Mouse (Mus musculus) kidney, adult 18-20 months (tissue): ENCODE results near the gene Ggta1.
A peak's percentile ranks its signal among the peaks of the same experiment; 100 is the strongest.
"Not testable (repeated sequence)": the region's sequence is repeated elsewhere in the genome, so short reads cannot be mapped to it uniquely, and the experiment has no call there.

Source experiments
- DNase-seq: peaks from one replicate; pipeline ENCODE4 v3.0.0; 2021

Gene Ggta1

DNA sequence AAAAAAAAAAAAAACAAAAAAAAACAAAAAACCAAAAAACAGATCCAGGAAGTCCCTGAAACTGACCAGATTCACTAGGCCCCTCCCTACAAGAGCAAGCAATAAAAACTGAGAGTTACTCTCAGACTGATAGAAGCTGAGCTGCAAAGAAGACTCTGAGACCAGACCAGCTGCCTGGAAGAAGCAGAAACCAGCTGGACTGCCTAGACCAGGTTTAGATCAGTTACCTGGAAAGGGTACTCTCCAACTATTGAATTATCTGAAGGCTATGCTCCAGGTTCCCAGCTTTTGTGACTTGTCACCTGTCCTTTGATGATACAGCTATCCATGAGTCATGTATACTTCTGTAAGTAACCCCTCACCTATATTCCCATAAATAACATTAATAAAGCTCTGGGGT lies 3.7 kb downstream of the Ggta1 start:
- no peak for DNase-seq

DNA sequence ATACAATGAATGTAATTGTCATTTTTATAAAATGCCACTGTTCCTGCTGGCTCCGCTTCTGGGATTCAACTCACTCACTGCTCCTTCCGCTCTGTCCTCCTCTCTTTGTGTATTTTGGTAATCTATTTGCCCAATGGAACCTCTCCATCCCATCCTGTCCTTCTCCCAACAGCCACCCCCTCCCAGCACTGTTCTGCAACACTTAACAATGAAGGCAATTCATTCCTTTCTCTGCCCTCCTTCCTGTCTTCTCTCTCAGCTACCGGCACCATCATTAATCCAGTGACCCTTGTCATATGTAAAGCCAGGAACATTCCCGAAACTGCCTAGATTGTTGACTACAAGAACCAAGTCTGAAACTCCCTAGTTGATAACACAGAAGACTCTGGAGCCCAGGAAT lies 4.6 kb downstream of the Ggta1 start:
- no peak for DNase-seq

DNA sequence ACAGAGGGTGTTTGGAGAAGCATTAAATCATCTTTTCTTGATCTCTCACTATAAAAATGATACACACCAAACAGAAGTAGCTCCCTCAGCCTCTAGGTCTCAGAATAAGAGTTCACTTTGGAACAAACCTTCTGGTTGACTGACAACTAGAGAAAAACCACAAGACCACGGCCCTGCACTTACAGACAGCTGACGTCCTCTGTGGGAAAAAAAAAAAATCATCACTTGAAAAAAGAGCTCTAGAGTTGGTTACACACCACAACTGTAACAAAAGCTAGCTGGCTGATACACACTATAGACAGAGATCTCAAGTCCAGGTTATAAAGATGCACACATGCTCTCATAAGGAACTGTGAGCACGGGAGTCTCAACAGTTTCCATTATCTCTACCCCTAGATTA lies 9.3 kb downstream of the Ggta1 start:
- no peak for DNase-seq

DNA sequence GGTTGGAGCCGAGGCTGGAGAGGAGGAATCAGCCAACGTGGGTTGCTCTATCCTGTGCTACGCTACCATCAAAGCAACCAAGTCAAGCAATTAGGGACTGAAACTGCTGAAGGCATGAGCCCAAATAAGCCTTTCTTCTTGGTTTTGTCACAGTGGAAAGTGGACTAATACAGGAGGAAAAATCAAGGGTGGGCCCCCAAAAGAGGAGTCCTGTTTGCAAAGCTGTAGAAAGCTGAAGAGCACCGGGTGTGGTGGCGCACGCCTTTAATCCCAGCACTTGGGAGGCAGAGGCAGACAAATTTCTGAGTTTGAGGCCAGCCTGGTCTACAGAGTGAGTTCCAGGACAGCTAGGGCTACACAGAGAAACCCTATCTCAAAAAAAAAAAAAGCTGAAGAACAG lies 10.3 kb downstream of the Ggta1 start:
- DNase-seq: not testable (repeated sequence)

- DNase-seq: no peak
Measured at GRCm38 (mm10) chr2:35451484-35452050, 11.5 kb downstream of the Ggta1 start.

GRCm38 (mm10) chr2:35450856-35451255 lies 12.2 kb downstream of the Ggta1 start:
- no peak for DNase-seq

- DNase-seq: no peak
Measured at GRCm38 (mm10) chr2:35449687-35450622, 13.1 kb downstream of the Ggta1 start.

DNA sequence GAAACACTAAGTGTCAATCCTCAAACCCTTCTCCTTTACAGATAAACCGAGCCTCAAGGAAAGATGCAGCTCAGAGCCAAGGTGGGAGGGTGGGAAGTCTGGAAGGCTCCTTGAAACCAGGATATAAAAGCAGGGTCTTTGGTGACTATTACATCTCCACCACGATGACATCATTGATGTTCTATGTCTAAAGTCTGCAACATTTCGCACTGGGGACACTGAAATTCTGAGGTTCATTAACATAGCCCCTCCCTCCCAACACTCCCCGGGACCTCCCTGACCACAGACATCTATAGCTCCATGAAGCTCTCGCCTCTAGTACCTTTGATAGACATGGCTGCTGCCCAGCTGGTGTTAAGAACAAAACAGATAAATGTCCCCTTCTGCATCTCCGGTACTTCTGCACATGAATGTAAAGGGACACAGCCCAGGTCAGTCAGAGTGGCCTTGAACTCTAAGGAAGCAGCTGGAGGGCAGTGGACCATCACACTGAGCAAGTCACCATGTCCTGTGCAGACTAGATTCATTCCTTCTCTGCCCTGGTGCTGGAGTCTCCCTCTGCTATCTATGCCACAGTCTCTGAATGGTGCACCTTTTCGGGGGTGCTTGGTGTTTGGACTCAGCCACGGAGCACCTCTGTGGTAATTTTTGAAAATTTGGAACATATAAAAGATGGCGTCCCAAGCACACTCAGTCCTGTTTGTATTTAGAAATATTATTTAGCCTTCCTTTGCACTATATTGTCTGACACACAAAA lies 13.9 kb downstream of the Ggta1 start:
- DNase-seq: no peak

DNA sequence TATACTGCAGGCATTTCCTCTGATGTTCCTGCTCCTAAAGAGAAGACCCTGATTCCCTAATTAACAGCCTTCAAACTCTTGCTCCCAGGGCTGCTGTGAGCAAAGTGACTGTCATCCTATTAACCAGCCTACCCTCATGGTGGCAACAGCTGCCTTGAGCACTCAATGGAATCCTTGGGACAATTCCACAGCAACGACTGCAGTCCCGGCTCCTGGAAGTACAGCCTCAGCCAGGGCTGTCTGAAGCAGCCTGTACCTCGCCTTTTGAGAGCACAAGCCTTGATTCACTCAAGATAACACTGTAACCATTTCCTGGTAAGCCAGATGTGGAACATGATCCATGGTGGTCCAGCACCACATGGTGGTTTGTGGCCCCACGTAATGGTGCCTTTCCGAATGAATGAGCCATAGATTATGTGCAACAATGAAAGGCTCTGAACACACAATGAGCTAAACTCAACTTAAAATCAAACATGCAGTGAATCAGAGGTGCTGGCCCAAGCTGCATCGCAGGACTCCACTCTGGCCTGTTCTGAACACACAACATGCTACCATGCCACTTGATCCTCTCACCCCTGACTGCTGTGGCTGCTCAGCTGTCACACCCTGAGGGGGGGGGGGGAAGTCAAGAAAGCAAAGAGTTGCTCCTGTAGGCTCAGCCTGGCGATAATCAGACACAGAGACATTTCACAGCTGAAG lies 14.7 kb downstream of the Ggta1 start:
- DNase-seq: no peak

- DNase-seq: no peak
Measured at GRCm38 (mm10) chr2:35447453-35447852, 15.6 kb downstream of the Ggta1 start.

- peak; percentile 30 for DNase-seq
Measured at GRCm38 (mm10) chr2:35446798-35447197, 16.2 kb downstream of the Ggta1 start.

- DNase-seq: no peak
Measured at GRCm38 (mm10) chr2:35446300-35446699, 16.7 kb downstream of the Ggta1 start.

DNA sequence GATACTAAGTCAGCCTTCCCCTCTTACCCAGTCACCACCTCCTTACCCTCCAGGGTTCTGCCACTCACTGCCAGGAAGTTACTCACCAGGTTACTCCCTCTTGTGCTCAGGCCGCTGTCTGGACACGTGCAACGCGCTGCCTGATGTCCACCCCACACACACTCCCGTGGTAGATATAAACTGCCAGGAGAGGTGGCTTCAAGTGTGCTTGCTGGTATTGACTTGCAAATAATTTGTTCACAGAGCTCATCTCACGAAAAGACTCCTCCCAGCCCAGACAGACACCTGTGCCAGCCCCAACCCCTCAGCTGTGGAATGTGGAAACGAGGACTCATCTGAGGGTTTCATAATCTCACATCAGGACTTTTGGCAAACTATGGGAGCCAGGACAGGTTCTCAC lies 17.4 kb downstream of the Ggta1 start:
- DNase-seq: no peak

GRCm38 (mm10) chr2:35444764-35445262 lies 18.2 kb downstream of the Ggta1 start:
- DNase-seq: no peak

DNA sequence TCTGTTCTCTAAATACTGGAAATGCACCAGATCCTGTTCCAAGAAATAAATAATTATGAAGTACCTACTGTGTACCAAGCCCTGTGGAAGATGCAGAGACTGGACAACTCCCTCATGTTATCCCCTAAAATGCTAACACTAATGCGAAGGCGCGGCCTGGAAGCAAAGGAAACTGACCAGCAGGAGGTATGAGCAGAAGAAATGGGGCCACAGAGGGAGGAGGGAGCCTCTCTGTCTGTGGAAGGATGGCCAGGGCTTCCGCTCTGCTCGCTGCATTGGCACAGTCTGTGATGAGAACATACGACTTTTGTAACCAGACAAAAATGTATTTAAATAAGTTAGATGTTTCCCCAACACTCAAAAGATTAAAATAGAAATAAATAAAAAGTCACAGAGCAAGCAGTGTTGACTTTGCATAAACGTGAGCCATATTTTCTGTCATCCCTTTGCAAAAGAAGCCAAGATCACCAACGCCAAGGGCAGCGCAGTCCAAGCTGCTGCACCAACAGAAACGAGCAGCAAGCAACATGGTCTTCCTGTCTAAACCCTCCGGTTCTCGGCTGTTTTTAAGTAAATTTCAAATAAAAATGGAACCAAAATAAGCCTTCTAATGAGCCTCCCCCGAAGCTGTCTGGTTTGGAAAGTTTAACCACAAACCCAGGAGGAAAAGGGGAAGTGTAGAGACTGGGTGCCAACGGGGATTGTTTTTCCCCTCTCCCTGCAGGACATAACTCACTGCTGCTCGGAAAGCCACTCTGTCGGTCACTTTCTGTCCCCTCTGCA lies 18.9 kb downstream of the Ggta1 start:
- no peak for DNase-seq

GRCm38 (mm10) chr2:35443325-35443724 lies 19.7 kb downstream of the Ggta1 start:
- no peak for DNase-seq

GRCm38 (mm10) chr2:35442079-35442478 lies 21.0 kb downstream of the Ggta1 start:
- no peak for DNase-seq

DNA sequence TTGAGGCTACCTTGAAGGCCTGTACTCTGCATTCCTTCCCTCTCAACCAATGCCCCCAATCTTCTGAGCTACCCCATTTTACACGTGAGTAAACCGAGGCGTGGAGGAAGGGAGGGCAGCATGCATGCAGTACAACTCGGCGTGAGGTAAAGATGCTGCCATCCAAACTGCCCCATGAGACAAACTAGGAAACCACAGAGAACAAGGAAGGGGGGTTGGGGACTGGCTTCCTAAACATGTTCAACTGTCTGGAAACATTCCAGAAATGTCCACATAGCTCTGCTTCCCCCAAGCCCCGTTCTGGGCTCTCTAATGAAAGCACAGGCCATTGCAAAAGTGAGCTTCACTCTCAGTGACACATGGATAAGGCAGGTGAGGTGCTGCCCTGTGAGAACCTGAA lies 21.6 kb downstream of the Ggta1 start:
- DNase-seq: no peak

- DNase-seq: no peak
Measured at GRCm38 (mm10) chr2:35440480-35440879, 22.6 kb downstream of the Ggta1 start.

DNA sequence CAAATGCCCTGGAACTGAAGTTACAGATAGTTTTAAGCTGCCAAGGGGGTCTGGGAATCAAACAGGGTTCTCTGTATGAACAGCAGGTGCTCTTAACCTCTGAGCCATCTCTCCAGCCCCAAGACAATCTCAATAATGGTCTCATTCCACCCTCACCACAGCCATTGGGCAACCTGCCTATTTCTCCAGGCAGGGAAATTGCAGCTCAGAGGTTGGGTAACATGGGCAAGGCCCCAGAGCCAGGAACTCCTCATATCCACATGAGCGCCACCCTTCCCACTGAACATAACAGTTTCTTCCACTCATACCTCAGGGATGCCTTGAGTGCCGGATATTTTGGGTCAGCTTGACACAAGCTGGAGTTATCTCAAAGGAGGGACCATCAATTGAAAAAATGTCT lies 25.2 kb downstream of the Ggta1 start:
- no peak for DNase-seq

DNA sequence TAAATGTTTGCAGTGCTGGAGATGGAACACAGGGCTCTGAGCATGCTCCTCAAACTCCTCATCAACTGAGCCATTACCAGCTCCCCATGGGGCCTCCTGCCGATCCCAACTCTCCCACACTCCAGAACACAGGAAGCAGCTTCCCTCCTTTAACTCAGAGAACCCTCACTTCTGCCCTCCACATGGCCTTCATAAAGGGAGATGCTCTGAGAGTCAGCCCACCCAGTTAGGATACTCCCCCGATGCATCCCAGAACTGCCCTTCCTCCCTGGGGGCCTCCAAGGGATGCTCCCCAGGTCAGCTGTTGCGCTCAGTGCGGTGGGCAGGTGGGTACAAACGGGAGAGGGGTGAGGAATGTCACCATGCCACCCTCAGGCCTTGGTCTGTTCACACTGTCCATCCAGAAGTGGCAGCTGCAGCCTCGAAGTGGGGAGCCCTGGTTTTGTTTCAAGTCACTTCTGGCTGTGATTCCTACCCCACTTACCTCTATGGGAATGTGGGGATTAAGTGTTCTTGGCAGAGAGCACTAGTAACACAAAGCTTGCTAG lies 28.4 kb downstream of the Ggta1 start:
- no peak for DNase-seq

DNA sequence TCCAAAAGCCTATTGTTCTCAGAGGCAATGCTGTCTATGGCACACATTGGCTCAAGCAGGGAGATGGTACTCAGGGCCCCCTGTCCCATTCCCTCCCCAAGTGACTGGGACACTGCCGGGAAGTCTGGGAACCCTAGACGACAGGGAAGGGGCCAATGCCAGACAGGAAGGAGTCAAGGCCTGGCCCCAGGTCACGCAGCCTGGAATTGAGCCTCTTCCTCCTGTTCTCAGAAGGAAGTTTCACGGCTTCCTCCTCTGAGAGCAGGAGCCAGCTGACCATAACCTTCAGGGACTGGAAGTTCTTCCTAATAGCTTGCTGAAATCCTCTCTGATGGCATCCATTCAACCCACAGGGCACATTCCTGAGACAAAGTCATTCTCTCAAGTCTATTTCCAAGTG lies 29.6 kb downstream of the Ggta1 start:
- peak; percentile 39 for DNase-seq
